Mouse (Mus musculus) duodenum, adult 2 months (tissue): ENCODE measurements around the gene Bcr. TPM values are rescaled to one million over a fixed set of nuclear protein-coding genes. Genes with fewer than 3 reads are reported as not detected.

ENCODE experiments used
- polyA plus RNA-seq: library from polyadenylated mRNA; depleted of rRNA; stranded (reverse); fragments of >200 nt; gene quantifications from 2 replicates; pipeline ENCODE4 v1.2.3, GENCODE M21; 2012; ENCODE audit warnings: low replicate concordance; rRNA removed

The Bcr gene
- 14.6 and 30.0 TPM in 2 replicates for polyA plus RNA-seq

GRCm38 (mm10) chr10:75060217-75060842, at the start of gene Bcr:
Gene Bcr, plus strand, starts transcription at chr10:75060592.

GRCm38 (mm10) chr10:75032395-75032794, 28.0 kb upstream of the Bcr start, which contains the start of gene Rsph14:
Gene Rsph14, minus strand, starts transcription at chr10:75032586.

GRCm38 (mm10) chr10:75036883-75037379, 23.5 kb upstream of the Bcr start, which contains the start of gene Rab36:
Gene Rab36, plus strand, starts transcription at chr10:75037058.

GRCm38 (mm10) chr10:75211807-75212645, 151.6 kb downstream of the Bcr start, which contains the start of gene Specc1l:
Gene Specc1l, plus strand, starts transcription at chr10:75212073.

Other genes with a start within 250 kb of the Bcr start
- gene Gnaz, start 93.4 kb upstream of the Bcr start, polyA plus RNA-seq = 0.71 and 0.99 TPM in 2 replicates
- not detected in 2 replicates for gene Rsph14, start 28.0 kb upstream of the Bcr start, polyA plus RNA-seq
- gene Rab36, start 23.5 kb upstream of the Bcr start, polyA plus RNA-seq = 1.3 and 2.7 TPM in 2 replicates
- 19.6 and 37.9 TPM in 2 replicates for gene Specc1l, start 151.5 kb downstream of the Bcr start, polyA plus RNA-seq